Mouse (Mus musculus): ENCODE measurements at regions not wholly inside any gene's neighbourhood (a gene's known extent, or its start where the extent isn't known, plus 50 kb on each side); places are given as distances from the start of the nearest gene placed in this dataset.

DNA sequence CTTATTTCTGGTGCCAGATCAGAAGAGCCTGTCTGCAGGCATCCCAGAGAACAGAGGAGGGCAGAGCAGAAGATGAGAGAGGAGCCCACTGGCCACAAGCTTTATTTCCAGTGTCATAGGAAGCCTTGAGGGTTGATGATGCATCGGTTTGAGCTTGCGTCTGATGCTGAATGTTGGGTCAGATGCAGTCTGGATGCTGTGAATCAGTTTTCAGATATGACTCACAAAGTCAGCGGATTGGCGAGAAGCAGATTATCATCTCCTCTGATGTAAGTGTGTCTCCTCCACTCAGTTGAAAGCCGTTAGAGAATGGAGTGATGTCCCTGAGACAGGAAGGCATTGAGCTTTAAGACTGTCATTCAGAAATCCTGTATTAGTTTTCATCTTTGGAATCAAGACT lies 197.3 kb upstream of the Gm6793 start:
- no peak for DNase-seq (ENCODE audit: low spot score in 2 of 2)

- DNase-seq (ENCODE audit: low spot score in 2 of 2): no peak
These were observed 181.6 kb upstream of the Gm6793 start for GRCm38 (mm10) chr8:112196423-112196822.

DNA sequence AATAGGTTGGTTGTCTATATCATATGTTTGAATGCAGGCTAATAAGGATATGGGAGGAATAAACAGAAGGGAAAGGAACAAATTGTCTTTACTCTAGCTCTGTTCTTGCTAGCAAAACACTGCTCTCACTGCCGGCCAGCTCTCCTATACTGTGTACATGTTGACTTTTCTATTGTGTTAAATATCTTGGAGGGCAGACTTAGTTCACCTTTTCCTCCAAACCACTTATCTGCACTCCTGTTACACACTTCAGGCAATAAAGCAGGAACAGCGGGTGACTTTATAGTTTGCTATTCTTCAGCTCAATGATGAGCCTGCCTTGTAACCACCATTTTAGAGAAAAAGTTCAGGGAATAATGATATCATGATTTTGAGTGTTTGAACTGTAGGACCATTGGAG lies 181.0 kb upstream of the Gm6793 start:
- DNase-seq (ENCODE audit: low spot score in 2 of 2): no peak

GRCm38 (mm10) chr8:112191846-112192245 lies 177.0 kb upstream of the Gm6793 start:
- DNase-seq (ENCODE audit: low spot score in 2 of 2): no peak

- DNase-seq (ENCODE audit: low spot score in 2 of 2): no peak
These were observed 174.9 kb upstream of the Gm6793 start for GRCm38 (mm10) chr8:112189698-112190097.

DNA sequence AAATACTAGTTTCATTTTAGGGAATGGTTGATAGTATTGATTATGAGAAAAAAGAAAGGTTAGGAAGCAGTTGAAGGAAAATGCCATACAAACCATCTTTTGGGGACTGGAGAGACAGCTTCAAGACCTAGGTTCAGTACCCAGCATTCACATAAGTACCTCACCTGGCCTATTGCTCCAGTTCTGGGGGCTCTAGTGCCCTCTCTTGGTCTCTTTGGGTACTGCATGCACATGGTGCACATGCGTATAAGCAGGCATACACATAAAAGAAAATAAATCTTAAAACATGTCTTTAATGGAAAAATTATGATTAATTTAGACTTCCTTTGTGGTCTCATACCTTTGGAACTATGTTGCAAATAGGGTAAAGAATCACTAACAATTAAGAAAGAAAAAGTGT lies 155.3 kb upstream of the Gm6793 start:
- DNase-seq (ENCODE audit: low spot score in 2 of 2): no peak

DNA sequence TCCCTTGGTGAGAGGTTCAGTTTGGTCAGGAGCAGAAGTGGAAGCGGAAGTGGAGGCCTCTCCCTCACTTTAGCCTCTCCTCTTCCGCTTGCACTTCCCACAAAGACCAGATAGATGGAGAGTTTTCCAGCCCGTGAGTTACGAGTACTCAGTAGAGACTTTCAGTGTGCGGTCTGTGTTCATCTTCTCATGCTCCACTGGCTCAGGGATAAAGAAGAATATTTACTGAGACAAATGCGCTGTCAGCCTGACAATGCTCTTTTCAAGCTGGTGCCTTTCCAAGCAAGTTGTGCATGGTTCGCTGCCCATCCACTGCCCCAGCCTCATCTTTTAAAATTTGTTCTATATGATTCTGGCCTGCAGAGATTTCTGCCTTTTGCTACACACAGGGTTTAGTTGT lies 141.8 kb upstream of the Gm6793 start:
- no peak for DNase-seq (ENCODE audit: low spot score in 2 of 2)

DNA sequence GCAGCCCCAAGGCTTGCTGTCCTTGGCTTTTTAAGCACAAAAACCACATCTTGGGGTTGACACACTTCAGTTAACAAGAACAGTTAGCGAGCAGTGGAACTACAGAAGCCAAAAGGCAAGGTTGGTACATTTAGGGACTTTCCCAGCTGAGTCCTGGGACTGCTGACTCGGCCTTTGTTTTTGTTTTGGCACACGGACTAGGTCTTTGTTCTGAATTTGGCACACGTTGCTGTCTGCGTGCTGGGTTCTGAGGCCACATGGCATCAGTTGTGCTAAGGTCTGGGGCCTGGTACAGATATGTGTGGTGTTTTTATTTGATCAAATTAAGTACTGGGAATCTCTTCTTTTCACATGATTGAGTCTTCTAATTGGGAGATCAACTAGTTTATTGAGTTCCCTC lies 124.1 kb upstream of the Gm6793 start:
- no peak for DNase-seq (ENCODE audit: low spot score in 2 of 2)

DNA sequence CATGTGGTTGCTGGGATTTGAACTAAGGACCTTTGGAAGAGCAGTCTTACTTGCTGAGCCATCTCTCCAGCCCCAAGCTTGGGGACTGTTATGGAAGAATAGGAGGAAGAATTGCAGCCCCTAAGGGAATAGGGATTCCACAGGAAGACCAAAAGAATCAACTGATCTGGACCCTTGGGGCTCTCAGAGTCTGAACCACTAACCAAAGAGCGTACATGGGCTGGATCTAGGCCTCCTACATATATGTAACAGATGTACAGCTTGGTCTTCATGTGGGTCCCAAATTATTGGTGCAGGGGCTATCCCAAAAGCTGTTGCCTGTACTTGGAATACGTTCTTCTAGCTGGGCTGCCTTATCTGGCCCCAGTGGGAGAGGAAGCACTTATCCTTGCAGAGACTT lies 115.4 kb upstream of the Gm6793 start:
- no peak for DNase-seq (ENCODE audit: low spot score in 2 of 2)

GRCm38 (mm10) chr8:112128833-112129518 lies 114.1 kb upstream of the Gm6793 start:
- peak; percentile 35 to 63 for DNase-seq (ENCODE audit: low spot score in 2 of 2)

- DNase-seq (ENCODE audit: low spot score in 2 of 2): no peak
These were observed 97.1 kb upstream of the Gm6793 start for GRCm38 (mm10) chr8:112111950-112112349.

DNA sequence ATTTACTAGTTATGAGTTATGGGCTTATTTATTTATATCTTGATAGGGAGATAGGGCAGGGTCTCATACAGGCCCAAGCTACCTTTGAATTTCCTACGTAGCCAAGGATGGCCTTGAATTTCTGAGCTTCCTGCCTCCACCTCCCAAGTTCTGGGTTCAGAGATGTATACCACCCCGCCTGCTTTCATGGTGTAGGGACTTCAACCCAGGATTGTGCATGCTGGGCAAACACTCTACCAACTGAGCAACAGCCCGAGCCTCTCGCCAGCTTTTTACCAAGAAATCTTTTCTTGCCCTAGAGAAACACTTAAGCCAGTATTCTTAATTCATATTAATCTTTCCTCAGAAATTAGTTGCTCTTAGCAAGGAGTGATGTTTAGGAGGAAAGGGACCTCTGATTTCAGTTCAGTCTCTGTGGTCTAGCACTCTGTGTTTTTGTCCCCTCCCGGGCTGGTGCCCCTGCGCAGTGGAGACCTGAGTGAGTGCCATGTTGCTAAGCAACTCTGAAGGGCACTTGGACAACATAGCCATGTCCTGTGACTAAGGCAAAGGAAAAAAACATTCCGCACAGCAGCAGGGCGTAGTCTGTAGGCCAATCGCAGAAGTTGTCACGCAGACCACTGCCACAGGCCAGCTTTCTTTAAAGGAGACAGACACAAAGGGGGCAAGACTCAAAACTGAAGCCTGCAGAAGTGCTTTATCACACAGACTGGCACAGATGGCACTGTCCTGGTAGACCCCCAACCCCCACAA lies 83.2 kb upstream of the Gm6793 start:
- no peak for DNase-seq (ENCODE audit: low spot score in 2 of 2)

DNA sequence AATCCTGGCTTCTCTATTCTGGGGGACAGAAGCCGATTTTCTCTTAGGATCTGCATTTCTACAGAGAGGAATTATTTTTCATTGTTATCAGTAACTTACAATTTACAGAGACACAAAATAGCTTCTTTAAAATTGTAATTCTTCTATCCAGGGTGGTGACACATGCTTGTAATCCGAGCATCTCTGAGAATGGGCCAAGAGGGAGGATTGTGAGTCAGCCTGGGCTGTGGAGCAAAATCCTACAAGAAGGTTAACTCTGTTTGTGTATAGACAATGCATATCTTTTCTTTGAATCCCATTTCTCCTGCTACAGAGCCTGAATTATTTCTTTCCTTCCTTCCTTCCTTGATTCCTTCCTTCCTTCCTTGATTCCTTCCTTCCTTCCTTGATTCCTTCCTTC lies 80.0 kb upstream of the Gm6793 start:
- no peak for DNase-seq (ENCODE audit: low spot score in 2 of 2)

DNA sequence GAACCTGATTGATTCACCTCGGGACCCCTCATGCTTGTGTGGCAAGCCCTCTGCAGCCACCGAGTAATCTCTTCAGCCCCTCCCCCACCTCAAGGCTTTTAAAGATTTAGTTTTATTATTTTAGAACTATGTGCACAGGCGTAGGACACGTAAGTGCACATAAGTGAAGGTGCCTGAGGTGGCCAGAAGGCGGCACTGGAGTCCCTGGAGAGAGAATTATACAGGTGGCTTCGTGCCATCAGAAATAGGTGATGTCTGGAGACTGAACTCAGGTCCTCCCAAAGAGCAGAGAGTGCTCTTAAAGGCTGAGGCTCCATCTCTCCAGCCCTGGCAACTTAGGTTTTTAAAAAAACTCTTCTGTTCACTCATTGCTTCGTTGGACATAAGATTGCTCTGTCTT lies 78.7 kb upstream of the Gm6793 start:
- no peak for DNase-seq (ENCODE audit: low spot score in 2 of 2)

GRCm38 (mm10) chr8:112092831-112093230 lies 78.0 kb upstream of the Gm6793 start:
- no peak for DNase-seq (ENCODE audit: low spot score in 2 of 2)

DNA sequence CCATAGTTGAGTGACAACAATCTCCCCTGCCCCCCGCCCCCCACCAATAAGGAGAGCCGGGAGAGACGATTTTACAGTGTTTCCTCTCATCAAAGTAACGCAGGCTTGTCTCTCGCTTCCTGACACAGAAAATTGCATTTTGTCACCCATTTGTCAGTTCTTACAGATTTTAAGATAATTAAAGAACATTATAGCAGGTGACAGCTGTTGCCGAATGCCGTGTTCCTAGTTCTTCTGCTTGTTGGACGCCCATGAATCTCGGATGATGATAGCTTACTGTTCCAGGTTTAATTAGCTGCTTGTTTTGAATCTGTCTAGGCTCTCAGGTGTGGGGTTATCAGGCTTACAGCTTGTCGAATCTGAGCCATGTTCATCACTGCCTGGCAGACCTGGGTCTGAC lies 63.8 kb upstream of the Gm6793 start:
- DNase-seq (ENCODE audit: low spot score in 2 of 2): no peak

DNA sequence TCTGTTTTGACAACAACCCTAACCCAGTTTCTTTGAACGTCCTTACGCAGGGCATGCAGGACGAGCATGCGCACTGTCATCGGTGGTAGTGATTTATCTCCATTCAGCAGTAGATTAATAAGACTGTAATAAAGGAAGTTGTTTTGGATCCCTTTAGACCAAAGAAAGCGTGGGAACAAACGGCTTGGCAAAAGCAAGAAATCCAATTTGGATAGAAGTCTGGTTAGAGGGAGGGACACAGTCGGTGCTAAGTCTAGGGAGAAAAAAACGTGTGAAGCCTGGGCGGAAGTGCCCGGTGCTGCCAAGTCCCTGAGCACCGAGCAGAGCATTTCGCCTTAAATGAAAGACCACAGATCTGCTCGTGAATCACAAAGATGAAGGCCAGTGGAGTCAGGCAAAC lies 57.4 kb upstream of the Gm6793 start:
- no peak for DNase-seq (ENCODE audit: low spot score in 2 of 2)

GRCm38 (mm10) chr8:112070251-112070650 lies 55.4 kb upstream of the Gm6793 start:
- no peak for DNase-seq (ENCODE audit: low spot score in 2 of 2)
